8 mouse cellular contexts compared by ENCODE assay signal in the genomic region with DNA sequence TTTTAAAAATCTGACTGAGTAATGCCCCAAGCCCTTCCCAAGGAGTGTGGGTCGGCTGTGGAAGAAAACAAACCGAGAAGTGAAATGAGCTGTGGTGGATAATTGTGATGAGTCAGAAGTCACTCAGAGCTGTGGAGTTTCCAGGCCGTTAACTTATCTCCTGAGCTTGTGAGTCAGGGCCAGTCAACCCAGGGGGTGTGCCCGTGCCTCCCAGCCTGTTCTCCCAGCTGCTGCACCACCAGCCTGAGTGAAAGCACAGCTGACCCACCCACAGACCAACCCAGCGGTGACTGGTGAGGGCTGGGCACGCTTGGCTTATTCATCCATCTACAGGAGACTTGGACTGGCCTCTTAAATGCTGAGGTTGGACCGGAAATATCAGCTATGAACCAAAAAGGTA. TPM values are rescaled to one million over a fixed set of nuclear protein-coding genes. Genes with fewer than 3 reads are reported as not detected.
DNase-seq lines count a peak whose midpoint lies in the region; ATAC-seq lines count a peak whose summit lies in the region.

No protein-coding gene starts in this region.

- DNase-seq in gastrocnemius, postnatal 25 days: peak; percentile 46
- no peak for DNase-seq in gastrocnemius, adult 8-10 months (ENCODE audit: low spot score in 2 of 2)
- peak; percentile 77 for DNase-seq in brain, adult 2 months (ENCODE audit: low read depth, low spot score)
- no peak for DNase-seq in layer of hippocampus, postnatal 14 days (ENCODE audit: low spot score in 2 of 2)
- DNase-seq in right cerebral cortex, adult 18-20 months: no peak
- no peak for DNase-seq in midbrain, embryonic 10.5 days (ENCODE audit: low spot score)

- H3K9me3 ChIP-seq in intestine, embryonic 16.5 days (ENCODE audit: control insufficient read depth, low read length): no peaks in the 10 kb centered on the region
- no peaks in the 10 kb centered on the region for H3K9me3 ChIP-seq in midbrain, embryonic 10.5 days (replicated peaks)

- no peaks in the 10 kb centered on the region for H3K36me3 ChIP-seq in intestine, embryonic 16.5 days (ENCODE audit: control insufficient read depth, insufficient read depth, low read length)
- H3K36me3 ChIP-seq in midbrain, embryonic 10.5 days: no peaks in the 10 kb centered on the region

- 39% methylated on average over 7 of the region's 7 CpGs for WGBS in intestine, embryonic 16.5 days
- 71% methylated on average over 7 of the region's 7 CpGs for WGBS in midbrain, embryonic 10.5 days

- no peak overlapping the region for H3K9ac ChIP-seq in intestine, embryonic 16.5 days (ENCODE audit: low read depth, low read length)

- no peak overlapping the region for H3K27ac ChIP-seq in intestine, embryonic 16.5 days (ENCODE audit: low read length)
- H3K27ac ChIP-seq in midbrain, embryonic 10.5 days (replicated peaks): no peak overlapping the region

- H3K27me3 ChIP-seq in intestine, embryonic 16.5 days (replicated peaks; ENCODE audit: control insufficient read depth, insufficient read depth, low read length): no peaks in the 10 kb centered on the region
- H3K27me3 ChIP-seq in midbrain, embryonic 10.5 days (ENCODE audit: low read depth, poor library complexity, severe bottlenecking): no peaks in the 10 kb centered on the region

- no peak overlapping the region for H3K4me3 ChIP-seq in intestine, embryonic 16.5 days (ENCODE audit: low read length)
- no peak overlapping the region for H3K4me3 ChIP-seq in midbrain, embryonic 10.5 days

- peaks cover 9% of the 10 kb centered on the region for H3K4me1 ChIP-seq in intestine, embryonic 16.5 days (ENCODE audit: control insufficient read depth, insufficient read depth, low read length)
- peaks cover 7% of the 10 kb centered on the region for H3K4me1 ChIP-seq in midbrain, embryonic 10.5 days

- H3K4me2 ChIP-seq in intestine, embryonic 16.5 days (ENCODE audit: low read depth, low read length): no peak overlapping the region

- peak; percentile 92 for ATAC-seq in intestine, embryonic 16.5 days
- ATAC-seq in megakaryocyte-erythroid progenitor cell, adult 5-6 weeks (replicated peaks; ENCODE audit: low FRiP score, low TSS enrichment, poor library complexity, severe bottlenecking): peak; percentile 98

RNA-seq across cellular contexts. Expression of a gene that starts 19.9 kb away (rescaled TPM):
- 1 to 10 TPM; 1.6 to 2.5 TPM for total RNA-seq in gastrocnemius, postnatal 25 days (2021)
- total RNA-seq in gastrocnemius, adult 8-10 months (2022): 1 to 10 TPM in 3 of 4 experiments, under 1 TPM in 1; 0.92 to 2.1 (median 1.5) TPM
- polyA plus RNA-seq in intestine, embryonic 16.5 days (2015; fragmentation: Nextera tagmentation; extraction: Ambion mirVana): 14.9 and 16.3 TPM in 2 replicates
- total RNA-seq in megakaryocyte-erythroid progenitor cell, adult 5-6 weeks (2014; fragmentation: Nextera tagmentation): 8.3 and 13.4 TPM in 2 replicates
- total RNA-seq in megakaryocyte-erythroid progenitor cell, adult 5-6 weeks (2017): 3.2 and 3.4 TPM in 2 replicates
- 10 to 100 TPM; 25.2 to 25.7 TPM for total RNA-seq in layer of hippocampus, postnatal 14 days (2021)
- polyA plus RNA-seq in midbrain, embryonic 10.5 days (2016; fragmentation: Nextera tagmentation; extraction: Ambion mirVana): 12.6 and 16.5 TPM in 2 replicates

RNA-seq across cellular contexts. Expression of a gene that starts 51.5 kb away (rescaled TPM):
- total RNA-seq in gastrocnemius, postnatal 25 days (2021): 100 to 1,000 TPM; 102 to 256 TPM
- 100 to 1,000 TPM; 295 to 383 (median 326) TPM for total RNA-seq in gastrocnemius, adult 8-10 months (2022)
- 540 and 585 TPM in 2 replicates for polyA plus RNA-seq in intestine, embryonic 16.5 days (2015; fragmentation: Nextera tagmentation; extraction: Ambion mirVana)
- 80.7 and 102 TPM in 2 replicates for total RNA-seq in megakaryocyte-erythroid progenitor cell, adult 5-6 weeks (2014; fragmentation: Nextera tagmentation)
- total RNA-seq in megakaryocyte-erythroid progenitor cell, adult 5-6 weeks (2017): 117 and 132 TPM in 2 replicates
- 10 to 100 TPM; 70.9 to 75.8 TPM for total RNA-seq in layer of hippocampus, postnatal 14 days (2021)
- 428 and 429 TPM in 2 replicates for polyA plus RNA-seq in midbrain, embryonic 10.5 days (2016; fragmentation: Nextera tagmentation; extraction: Ambion mirVana)

Comparison
In these comparisons a context has a peak if more than half of its experiments do, and no peak if none do; other contexts are left out.
1. DNase-seq: peak in gastrocnemius, postnatal 25 days (single experiment) and brain, adult 2 months (single experiment); none in gastrocnemius, adult 8-10 months (0 of 2), layer of hippocampus, postnatal 14 days (0 of 2), right cerebral cortex, adult 18-20 months (single experiment) and midbrain, embryonic 10.5 days (single experiment).